Mouse (Mus musculus): Measurements from ENCODE around the gene Gm6121. TPM values are rescaled to one million over a fixed set of nuclear protein-coding genes. Genes with fewer than 3 reads are reported as not detected.
"Not testable (repeated sequence)": the region's sequence is repeated elsewhere in the genome, so short reads cannot be mapped to it uniquely, and the experiment has no call there.

Gm6121 gene
- polyA plus RNA-seq (2015; fragmentation: Nextera tagmentation; extraction: Ambion mirVana): not detected in 2 replicates

- H3K4me2 ChIP-seq (ENCODE audit: low read depth, low read length); H3K36me3 ChIP-seq (ENCODE audit: control insufficient read depth, insufficient read depth); H3K4me1 ChIP-seq (ENCODE audit: control insufficient read depth, insufficient read depth, low read length); H3K9me3 ChIP-seq (replicated peaks; ENCODE audit: control insufficient read depth, low read length); H3K27ac ChIP-seq (ENCODE audit: low read length); ATAC-seq (replicated peaks; ENCODE audit: extremely low read depth, insufficient read depth, low FRiP score); H3K4me3 ChIP-seq (ENCODE audit: low read length); H3K9ac ChIP-seq (ENCODE audit: low read length); H3K27me3 ChIP-seq (ENCODE audit: control insufficient read depth, insufficient read depth, low read length): not testable (repeated sequence)
- no CpG with 5 or more reads among the region's 5 CpGs for WGBS
These were observed at the start of gene Gm6121 for GRCm38 (mm10) chrX:26935597-26935996. Gene Gm6121, minus strand, starts transcription at chrX:26935697.

Other genes starting within 250 kb of the Gm6121 start
- not detected in 2 replicates for gene Gm14525, start 233.1 kb downstream of the Gm6121 start, polyA plus RNA-seq (2015; fragmentation: Nextera tagmentation; extraction: Ambion mirVana)

Measured in heart, embryonic 16.5 days (tissue).